In the genomic region with DNA sequence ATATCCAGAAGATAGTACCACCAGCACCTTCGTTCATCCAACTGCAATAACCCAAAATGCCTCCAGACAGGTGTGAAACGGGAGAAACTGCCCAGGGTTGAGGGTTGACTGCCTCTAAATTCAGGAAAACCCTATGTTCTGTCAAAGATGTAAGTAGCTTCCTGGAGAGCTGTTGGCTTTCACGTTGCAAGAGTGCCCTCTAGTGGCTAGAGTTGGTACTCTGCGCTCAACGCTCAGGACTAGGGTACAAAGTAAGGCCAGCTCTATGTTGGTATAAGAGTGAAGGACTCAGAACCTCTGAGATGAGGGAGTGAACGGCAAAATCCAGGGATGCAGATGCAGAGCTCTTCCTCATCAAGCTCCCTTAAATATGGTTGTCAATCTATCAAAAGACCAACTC, we compare ENCODE assay signal across 8 mouse cellular contexts. TPM values are rescaled to one million over a fixed set of nuclear protein-coding genes. Genes with fewer than 3 reads are reported as not detected.
DNase-seq lines count a peak whose midpoint lies in the region; ATAC-seq lines count a peak whose summit lies in the region.
"Had no signal": no experiment of that assay in that cellular context is flagged by ENCODE, and none has a peak within 500 bp of the region (broad histone marks: within the 10 kb centered on the region; RNA-seq: fewer than 3 reads in every experiment).

No protein-coding gene starts in this region.

- 0 out of 2 replicates have a peak, but pooled peaks have one; percentile 14 for ATAC-seq in heart, embryonic 15.5 days (replicated peaks; ENCODE audit: insufficient number of reproducible peaks, insufficient read depth, low FRiP score, low read depth)

- H3K9me3 ChIP-seq in heart, embryonic 15.5 days (replicated peaks) = no peaks in the 10 kb centered on the region
- H3K9me3 ChIP-seq: neural tube, embryonic 12.5 days had no signal

- H3K4me1 ChIP-seq in heart, embryonic 15.5 days (replicated peaks) = peaks cover 9% of the 10 kb centered on the region

- no peaks in the 10 kb centered on the region for H3K36me3 ChIP-seq in heart, embryonic 15.5 days
- H3K36me3 ChIP-seq: neural tube, embryonic 12.5 days had no signal

- no peak overlapping the region for H3K27ac ChIP-seq in heart, embryonic 15.5 days
- H3K27ac ChIP-seq: neural tube, embryonic 12.5 days had no signal

- peak; percentile 86 for DNase-seq in ES-CJ7 (ENCODE audit: low read depth, low spot score)
- DNase-seq in adrenal gland, adult 18-20 months (ENCODE audit: low spot score in 2 of 2) = peak; percentile 85 to 89
- DNase-seq in embryo, embryonic 10 days (ENCODE audit: low spot score) = peak; percentile 92
- peak; percentile 89 for DNase-seq in layer of hippocampus, adult 9-11 months
- DNase-seq in lung, postnatal 36 days = peak; percentile 93
- DNase-seq in spleen, adult 18-20 months = peak; percentile 72 to 88

- H3K4me3 ChIP-seq in heart, embryonic 15.5 days = no peak overlapping the region
- H3K4me3 ChIP-seq: neural tube, embryonic 12.5 days had no signal

- 3% methylated on average over 6 of the region's 6 CpGs for WGBS in heart, embryonic 15.5 days

- H3K9ac ChIP-seq in heart, embryonic 15.5 days = no peak overlapping the region
- H3K9ac ChIP-seq: neural tube, embryonic 12.5 days had no signal

- H3K4me2 ChIP-seq in heart, embryonic 15.5 days = no peak overlapping the region
- H3K4me2 ChIP-seq: neural tube, embryonic 12.5 days had no signal

- no peaks in the 10 kb centered on the region for H3K27me3 ChIP-seq in heart, embryonic 15.5 days
- H3K27me3 ChIP-seq: neural tube, embryonic 12.5 days had no signal

RNA-seq across cellular contexts. Expression of gene Etv3, which starts 37.2 kb away (rescaled TPM):
- 10 to 100 TPM; 21.1 to 27.1 TPM for total RNA-seq in adrenal gland, adult 18-20 months (2021)
- polyA plus RNA-seq in heart, embryonic 15.5 days (2015; fragmentation: Nextera tagmentation; extraction: Ambion mirVana) = 9.6 and 12.5 TPM in 2 replicates

RNA-seq across cellular contexts. Expression of gene Arhgef11, which starts 55.0 kb away (rescaled TPM):
- 10 to 100 TPM; 29.7 to 35.8 TPM for total RNA-seq in adrenal gland, adult 18-20 months (2021)
- 7.5 and 10.8 TPM in 2 replicates for polyA plus RNA-seq in heart, embryonic 15.5 days (2015; fragmentation: Nextera tagmentation; extraction: Ambion mirVana)
